Mouse (Mus musculus) thymus, postnatal 14 days (tissue): ENCODE results near the gene Ptprg.

ENCODE experiments used
- DNase-seq: peaks from one replicate; pipeline ENCODE4 v3.0.0; 2021

Gene Ptprg

GRCm38 (mm10) chr14:12107459-12107858 is 554.1 kb downstream of the Ptprg start:
- DNase-seq, result no peak

- DNase-seq, result no peak
These were observed 554.7 kb downstream of the Ptprg start for GRCm38 (mm10) chr14:12107991-12108390.

- no peak for DNase-seq
These were observed 559.2 kb downstream of the Ptprg start for GRCm38 (mm10) chr14:12112548-12113011.

DNA sequence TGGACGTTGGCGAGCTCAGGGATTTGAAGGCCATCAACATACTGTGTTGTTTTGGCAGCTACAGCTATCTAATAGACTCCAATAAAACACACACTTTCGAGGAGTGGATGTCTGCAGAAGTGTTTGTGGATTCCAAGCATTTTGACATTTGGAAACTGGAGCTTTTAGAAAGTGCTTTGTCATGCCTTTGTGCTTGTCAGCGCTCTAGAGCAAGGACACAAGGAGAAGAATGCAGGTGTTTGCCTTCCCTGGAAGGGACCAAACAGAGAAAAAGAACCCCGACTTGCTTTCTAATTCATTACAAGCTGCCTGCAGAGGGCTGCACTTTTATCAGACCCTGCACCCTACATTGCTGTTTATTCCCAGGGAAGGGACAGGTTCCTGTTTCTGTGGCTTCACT is 560.0 kb downstream of the Ptprg start:
- no peak for DNase-seq

- no peak for DNase-seq
These were observed 560.7 kb downstream of the Ptprg start for GRCm38 (mm10) chr14:12114016-12114415.

- DNase-seq, result no peak
These were observed 565.9 kb downstream of the Ptprg start for GRCm38 (mm10) chr14:12119260-12119659.

DNA sequence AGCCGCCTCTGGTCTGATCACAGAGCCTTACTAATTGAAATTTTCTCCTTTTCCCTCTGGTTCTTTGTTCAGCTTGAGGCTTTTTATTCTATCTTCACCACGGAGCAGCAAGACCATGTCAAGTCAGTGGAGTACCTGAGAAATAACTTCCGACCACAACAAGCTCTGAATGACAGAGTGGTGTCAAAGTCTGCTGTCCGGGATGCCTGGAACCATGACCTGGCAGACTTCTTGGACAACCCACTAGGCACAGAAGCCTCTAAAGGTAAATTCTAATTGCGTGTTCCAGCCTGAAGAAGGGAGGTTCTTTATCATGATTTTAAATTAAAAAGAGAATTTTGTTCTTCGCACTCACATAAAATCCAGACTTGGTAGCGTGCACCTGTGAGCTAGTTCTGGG is 568.6 kb downstream of the Ptprg start:
- no peak for DNase-seq

DNA sequence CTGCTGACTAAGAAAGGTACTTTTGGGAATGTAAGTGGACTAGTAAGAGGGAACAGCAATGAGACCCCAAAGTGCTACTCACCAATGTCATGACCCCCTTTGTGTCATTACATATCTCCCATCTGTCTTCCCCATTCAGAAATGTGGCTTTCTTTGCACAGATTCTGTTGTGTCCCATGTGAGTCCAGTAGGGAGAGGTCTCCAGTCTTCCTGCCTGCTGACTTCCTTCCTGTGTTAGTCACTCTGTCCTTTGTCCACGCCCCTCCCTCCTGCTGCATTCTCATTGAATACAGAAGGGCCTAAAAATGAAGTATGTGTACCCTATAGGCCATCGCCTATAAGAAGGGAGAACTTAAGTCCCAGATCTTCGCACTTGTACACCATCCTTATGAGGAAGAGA is 571.4 kb downstream of the Ptprg start:
- no peak for DNase-seq

DNA sequence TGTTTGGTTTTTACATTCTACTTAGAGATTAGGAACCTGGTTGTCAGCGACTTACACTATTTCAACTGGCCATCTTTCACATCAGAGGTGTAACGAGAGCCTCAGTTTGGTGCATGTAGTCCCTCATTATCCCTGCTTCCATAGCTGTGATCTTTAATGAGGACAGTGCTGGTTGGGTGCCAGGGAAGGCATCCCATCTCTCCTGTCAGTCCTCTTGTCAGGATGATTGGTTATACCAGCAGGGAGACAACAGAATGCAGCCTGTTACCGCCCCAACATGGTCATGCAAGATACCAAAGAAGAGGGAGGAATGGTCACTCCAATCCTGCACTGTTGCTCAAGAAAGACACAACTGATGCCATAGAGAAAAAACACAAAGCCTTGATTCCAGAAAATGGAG is 574.6 kb downstream of the Ptprg start:
- no peak for DNase-seq

DNA sequence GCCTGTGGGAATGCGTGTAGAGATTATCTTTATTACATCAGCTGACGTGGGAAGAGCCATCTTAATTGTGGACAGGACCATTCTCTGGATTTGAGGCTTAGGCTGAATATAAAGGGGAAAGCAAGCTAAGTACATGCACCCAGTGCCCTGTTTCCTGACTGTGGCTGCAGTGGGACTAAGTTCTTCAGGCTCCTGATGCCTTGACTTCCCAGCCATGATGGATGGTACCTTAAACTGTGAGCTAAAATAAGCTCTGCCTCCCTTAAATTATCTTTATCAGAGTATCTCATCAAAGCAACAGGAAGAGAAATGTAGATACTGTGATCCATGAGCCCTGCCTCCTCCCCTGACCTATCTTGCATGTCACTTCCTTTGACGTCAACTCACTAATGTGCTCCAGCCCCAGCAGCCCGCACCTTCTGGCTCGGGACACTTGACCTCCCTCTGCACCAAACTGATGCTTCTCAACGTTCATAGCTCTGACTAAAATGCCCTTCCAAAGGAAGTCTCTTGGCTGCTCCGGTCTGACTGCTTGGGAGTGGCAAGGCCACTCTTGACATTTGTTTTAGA is 578.8 kb downstream of the Ptprg start:
- no peak for DNase-seq

- DNase-seq, result no peak
These were observed 579.8 kb downstream of the Ptprg start for GRCm38 (mm10) chr14:12133163-12133562.

GRCm38 (mm10) chr14:12134504-12134903 is 581.2 kb downstream of the Ptprg start:
- DNase-seq, result no peak

DNA sequence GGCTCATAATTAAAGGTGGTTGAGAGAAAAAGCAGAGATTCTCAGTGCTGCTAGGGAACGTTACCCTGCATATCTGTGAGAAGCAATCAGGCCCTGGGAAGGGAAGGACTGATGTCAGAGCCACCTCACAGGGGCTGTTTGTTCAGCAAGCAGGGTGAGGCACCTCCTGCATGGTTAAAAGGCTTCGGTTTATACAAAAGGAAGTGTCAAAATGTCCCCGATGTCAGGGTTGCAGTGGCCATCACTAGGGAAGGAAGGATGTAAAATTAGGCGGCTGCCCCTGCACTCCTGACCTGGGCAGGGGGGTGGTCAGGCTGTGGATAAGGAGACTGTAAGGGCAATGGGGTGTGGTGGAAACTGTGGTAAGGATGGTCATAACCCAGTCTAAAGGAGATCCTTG is 583.2 kb downstream of the Ptprg start:
- DNase-seq, result no peak

DNA sequence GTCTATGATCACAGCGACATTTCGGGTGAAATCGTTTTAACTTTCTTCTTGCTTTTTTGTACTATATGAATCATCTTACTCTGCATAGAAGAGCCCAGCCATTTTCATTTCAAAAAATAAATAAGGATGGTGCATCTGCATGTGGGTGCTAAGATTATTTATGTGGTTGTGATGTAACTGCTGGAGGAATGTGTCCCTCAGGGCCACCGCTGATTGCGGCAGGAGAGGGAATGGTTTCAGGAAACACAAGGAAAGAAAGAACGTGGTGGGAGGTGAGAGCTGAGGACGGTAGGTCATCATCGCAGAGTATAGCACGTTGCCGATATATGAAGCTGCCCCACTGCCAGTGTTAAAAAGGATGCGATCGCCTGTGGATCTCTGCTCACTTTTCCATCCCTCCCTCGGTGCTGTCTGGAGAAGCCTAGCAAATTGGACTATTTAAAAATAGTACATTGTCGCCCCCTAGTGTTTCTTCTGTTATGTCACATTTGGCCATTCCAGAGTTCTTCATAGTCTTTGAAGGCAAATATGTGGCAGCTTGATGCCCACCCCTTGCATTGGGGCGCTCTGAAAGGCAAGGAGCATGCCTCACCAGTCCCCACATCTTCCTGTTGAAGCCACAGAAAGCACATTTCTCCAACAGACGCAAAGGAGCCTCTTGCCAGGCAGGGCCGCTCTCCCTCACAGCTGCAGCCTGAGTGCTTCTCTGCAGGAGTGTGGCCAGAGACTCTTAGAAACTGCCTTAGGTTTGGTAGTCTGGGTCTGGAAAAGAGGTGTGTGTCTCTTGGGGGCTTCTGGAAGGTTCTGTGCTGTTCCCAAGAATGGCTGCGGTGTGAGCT is 586.5 kb downstream of the Ptprg start:
- DNase-seq, result peak; percentile 8

DNA sequence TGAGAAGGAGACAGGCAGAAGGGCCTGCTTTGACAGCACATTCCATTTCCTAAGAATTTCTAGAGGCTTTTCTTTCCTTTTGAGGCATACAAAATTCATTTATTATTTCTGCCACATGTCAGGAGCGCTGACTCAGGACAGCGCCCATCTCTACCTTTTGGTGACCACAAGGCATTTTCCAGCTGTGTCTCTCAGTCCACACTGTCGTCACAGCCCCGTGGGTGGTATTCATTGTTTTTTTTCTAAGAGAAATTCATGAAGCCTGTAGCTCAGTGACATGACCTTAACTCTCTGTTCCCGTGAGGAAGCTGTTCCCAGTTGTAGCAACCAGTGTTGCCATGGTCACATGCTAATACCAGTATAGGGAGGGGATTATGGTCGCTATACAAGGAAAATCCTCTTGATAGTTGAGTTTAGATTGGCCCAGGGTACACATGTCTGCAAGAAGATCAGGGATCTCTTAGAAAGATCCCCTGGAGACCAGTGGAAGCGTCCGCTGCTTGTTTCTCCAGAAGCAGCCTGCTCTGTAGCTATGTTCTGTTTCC is 590.7 kb downstream of the Ptprg start:
- DNase-seq, result no peak

GRCm38 (mm10) chr14:12145919-12146318 is 592.6 kb downstream of the Ptprg start:
- no peak for DNase-seq

DNA sequence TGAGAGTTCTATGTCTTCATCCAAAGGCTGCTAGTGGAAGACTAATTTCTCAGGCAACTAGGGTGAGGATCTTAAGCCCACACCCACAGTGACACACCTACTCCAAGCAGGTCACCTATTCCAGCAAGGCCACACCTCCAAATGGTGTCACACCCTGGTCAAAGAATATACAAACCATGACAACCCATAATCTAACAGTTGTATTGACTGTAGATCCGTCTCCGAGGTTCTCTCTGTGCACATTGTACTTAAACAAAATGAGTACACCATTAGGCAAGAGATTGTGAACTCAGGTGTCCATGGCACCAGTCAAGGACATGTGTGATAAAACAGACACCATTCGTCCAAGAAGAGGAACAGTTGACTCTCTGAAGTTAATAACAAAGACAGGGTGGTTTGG is 596.2 kb downstream of the Ptprg start:
- DNase-seq, result no peak

GRCm38 (mm10) chr14:12151927-12152326 is 598.6 kb downstream of the Ptprg start:
- no peak for DNase-seq

DNA sequence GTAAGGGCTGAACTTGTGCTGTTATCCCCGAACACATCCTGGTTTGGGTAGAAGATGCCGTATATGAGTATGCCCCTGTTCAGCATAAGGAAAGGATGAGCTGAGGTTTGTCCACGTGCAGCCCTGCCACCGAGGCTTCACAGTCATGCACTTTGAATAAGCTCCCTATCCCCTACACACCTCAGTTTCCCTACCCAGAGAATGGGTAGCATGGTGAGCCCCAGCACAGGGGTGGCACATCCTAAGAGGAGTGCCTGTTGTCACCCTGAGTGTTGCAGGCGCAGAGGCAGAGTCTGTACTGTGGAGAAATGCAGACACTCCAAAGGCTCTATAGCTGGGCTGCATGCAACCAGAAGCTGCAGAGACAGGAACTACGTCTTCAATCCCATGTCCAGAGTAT is 599.4 kb downstream of the Ptprg start:
- DNase-seq, result no peak

DNA sequence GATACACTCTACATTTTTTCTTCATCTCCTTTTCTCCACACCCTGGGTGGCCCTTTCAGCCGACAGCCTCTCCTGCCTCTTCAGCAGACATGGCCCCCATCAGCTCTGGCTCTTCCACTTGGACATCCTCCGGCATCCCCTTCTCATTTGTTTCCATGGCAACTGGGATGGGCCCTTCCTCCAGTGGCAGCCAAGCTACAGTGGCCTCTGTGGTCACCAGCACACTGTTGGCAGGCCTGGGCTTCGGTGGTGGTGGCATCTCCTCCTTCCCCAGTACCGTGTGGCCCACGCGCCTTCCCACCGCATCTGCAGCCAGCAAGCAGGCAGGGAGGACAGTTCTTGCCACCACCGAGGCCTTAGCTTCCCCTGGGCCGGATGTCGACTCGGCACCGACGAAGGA is 600.3 kb downstream of the Ptprg start:
- no peak for DNase-seq

DNA sequence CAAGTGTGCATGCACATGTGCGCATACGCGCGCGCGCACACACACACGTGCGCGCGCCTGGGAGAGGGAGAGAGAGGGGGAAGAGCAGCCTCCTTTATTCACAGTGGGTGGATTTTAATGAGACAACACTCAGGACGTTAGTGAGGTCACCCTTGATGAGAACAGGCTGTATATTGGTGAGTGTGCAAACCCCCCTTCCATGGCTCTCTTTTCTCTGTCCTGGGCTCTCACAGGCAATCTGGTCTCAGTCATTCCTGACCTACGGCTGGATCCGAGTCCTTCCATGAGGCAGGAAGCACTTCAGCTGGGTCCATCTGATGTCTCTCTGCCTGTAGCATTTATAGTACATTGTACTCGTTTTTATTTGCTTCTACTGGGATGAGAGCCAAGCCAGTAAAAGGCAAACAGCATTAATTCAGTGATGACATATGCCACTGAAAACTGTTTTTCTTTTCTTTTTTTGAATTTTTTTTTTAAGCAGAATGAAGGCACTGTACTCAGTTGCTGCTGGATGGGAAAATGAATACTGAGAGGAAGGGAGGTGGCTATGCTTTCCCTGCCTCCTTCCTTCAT is 608.5 kb downstream of the Ptprg start:
- DNase-seq, result no peak

GRCm38 (mm10) chr14:12162331-12162854 is 609.1 kb downstream of the Ptprg start:
- no peak for DNase-seq

- no peak for DNase-seq
These were observed 609.9 kb downstream of the Ptprg start for GRCm38 (mm10) chr14:12163196-12163595.

DNA sequence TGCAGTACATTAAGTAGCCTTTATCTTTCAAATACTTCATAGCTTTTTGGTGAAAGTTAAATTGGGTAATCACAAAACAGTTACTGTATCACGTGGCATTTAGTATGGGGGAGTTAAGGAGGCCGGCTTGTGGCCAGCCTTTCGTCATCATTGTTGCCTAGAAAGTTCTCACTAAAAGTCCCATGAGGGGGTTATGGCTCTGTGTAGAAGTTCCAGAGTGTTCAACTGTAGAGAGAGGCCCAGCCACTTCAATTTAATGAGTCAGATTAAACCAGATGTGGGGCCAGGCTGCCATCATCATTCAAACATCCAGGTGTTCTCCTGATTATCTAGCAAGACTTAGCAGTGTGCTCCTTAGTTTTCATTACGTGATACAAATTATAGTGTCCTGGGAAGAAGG is 613.9 kb downstream of the Ptprg start:
- DNase-seq, result no peak
